Comparison of ENCODE assay signal across 8 mouse cellular contexts in the genomic region with DNA sequence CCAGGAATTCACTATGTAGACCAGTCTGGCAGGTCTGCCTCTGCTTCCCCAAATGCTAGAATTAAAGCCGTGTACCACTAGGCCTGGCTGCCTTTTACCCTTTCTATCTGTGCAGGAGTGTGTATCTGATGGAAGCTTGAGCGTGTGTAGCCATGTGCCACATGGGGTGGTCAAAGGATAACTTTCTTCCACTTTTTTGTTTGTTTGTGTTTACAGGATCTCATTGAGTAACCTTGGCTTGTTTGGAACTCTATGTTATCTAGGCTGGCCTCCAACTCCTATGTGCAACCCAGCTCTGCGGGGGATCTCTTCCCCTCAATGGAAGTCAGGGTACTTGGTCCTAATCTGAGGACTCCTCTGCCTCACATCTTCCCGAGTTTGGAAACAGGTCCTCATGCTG. TPM values are rescaled to one million over a fixed set of nuclear protein-coding genes. Genes with fewer than 3 reads are reported as not detected.
DNase-seq lines count a peak whose midpoint lies in the region; ATAC-seq and TF ChIP-seq lines count a peak whose summit lies in the region.

No protein-coding gene starts in this region.

- peak; percentile 40 for DNase-seq in cerebellum, adult 11-12 months
- DNase-seq in cerebellum, postnatal 4 days (ENCODE audit: low spot score in 2 of 2): no peak
- DNase-seq in stomach, postnatal 0 days (ENCODE audit: low spot score): no peak
- DNase-seq in thymus, postnatal 14 days: no peak
- DNase-seq in frontal cortex, postnatal 25 days (ENCODE audit: low spot score in 2 of 2): no peak

- no peak for ATAC-seq in stomach, embryonic 14.5 days (ENCODE audit: insufficient number of reproducible peaks, insufficient read depth, low FRiP score, low read depth)
- ATAC-seq in stomach, postnatal 0 days (ENCODE audit: low FRiP score, low TSS enrichment): no peak
- no peak for ATAC-seq in limb, embryonic 13.5 days (ENCODE audit: low FRiP score, low read depth)
- no peak for ATAC-seq in stomach, embryonic 16.5 days (ENCODE audit: insufficient read depth, low FRiP score)

- no peak for TF ChIP-seq EP300 in stomach, postnatal 0 days (optimal IDR thresholded peaks at IDR 0.05)

- no peak overlapping the region for H3K4me3 ChIP-seq in stomach, embryonic 14.5 days (ENCODE audit: low read depth, low read length)
- H3K4me3 ChIP-seq in stomach, postnatal 0 days (ENCODE audit: low read depth, low read length): no peak overlapping the region
- H3K4me3 ChIP-seq in limb, embryonic 13.5 days: no peak overlapping the region
- no peak overlapping the region for H3K4me3 ChIP-seq in stomach, embryonic 16.5 days (replicated peaks; ENCODE audit: low read length)

- no peaks in the 10 kb centered on the region for H3K36me3 ChIP-seq in stomach, embryonic 14.5 days (ENCODE audit: control insufficient read depth, insufficient read depth, low read length)
- no peaks in the 10 kb centered on the region for H3K36me3 ChIP-seq in stomach, postnatal 0 days (ENCODE audit: control insufficient read depth, insufficient read depth, low read length)
- H3K36me3 ChIP-seq in limb, embryonic 13.5 days: no peaks in the 10 kb centered on the region
- H3K36me3 ChIP-seq in stomach, embryonic 16.5 days (ENCODE audit: control insufficient read depth, insufficient read depth, low read length): no peaks in the 10 kb centered on the region

- peak overlapping the region; percentile 50; the same call in 1 of the 2 replicates for H3K4me2 ChIP-seq in stomach, embryonic 14.5 days (replicated peaks; ENCODE audit: low read depth, low read length)
- no peak overlapping the region for H3K4me2 ChIP-seq in stomach, postnatal 0 days (replicated peaks; ENCODE audit: low read depth)
- peak overlapping the region; percentile 84 for H3K4me2 ChIP-seq in limb, embryonic 13.5 days (replicated peaks)
- H3K4me2 ChIP-seq in stomach, embryonic 16.5 days (ENCODE audit: low read depth, low read length): 0 out of 2 replicates have a peak overlapping the region, but pooled peaks have one; percentile 72

- no peak overlapping the region for H3K9ac ChIP-seq in stomach, embryonic 14.5 days (replicated peaks; ENCODE audit: low read depth, low read length)
- H3K9ac ChIP-seq in stomach, postnatal 0 days (ENCODE audit: low read length): no peak overlapping the region
- no peak overlapping the region for H3K9ac ChIP-seq in limb, embryonic 13.5 days
- H3K9ac ChIP-seq in stomach, embryonic 16.5 days (ENCODE audit: low read length): peak overlapping the region; percentile 70; the same call in 1 of the 2 replicates

- H3K4me1 ChIP-seq in stomach, embryonic 14.5 days (ENCODE audit: control insufficient read depth, insufficient read depth, low read length): peaks cover 26% of the 10 kb centered on the region
- H3K4me1 ChIP-seq in stomach, postnatal 0 days (replicated peaks; ENCODE audit: control insufficient read depth, insufficient read depth): peaks cover 9% of the 10 kb centered on the region
- H3K4me1 ChIP-seq in limb, embryonic 13.5 days: peaks cover 34% of the 10 kb centered on the region
- peaks cover 24% of the 10 kb centered on the region for H3K4me1 ChIP-seq in stomach, embryonic 16.5 days (ENCODE audit: control insufficient read depth, insufficient read depth, low read length)

- 47% methylated on average over 4 of the region's 4 CpGs for WGBS in stomach, embryonic 14.5 days
- 46% methylated on average over 4 of the region's 4 CpGs for WGBS in stomach, postnatal 0 days
- 53% methylated on average over 4 of the region's 4 CpGs for WGBS in limb, embryonic 13.5 days
- WGBS in stomach, embryonic 16.5 days: 47% methylated on average over 4 of the region's 4 CpGs

- H3K27ac ChIP-seq in stomach, embryonic 14.5 days (ENCODE audit: low read length): no peak overlapping the region
- H3K27ac ChIP-seq in stomach, postnatal 0 days (replicated peaks): no peak overlapping the region; the same call in 1 of the 2 replicates
- no peak overlapping the region for H3K27ac ChIP-seq in limb, embryonic 13.5 days
- no peak overlapping the region for H3K27ac ChIP-seq in stomach, embryonic 16.5 days (ENCODE audit: low read length)

- no peaks in the 10 kb centered on the region for H3K27me3 ChIP-seq in stomach, embryonic 14.5 days (ENCODE audit: control insufficient read depth, insufficient read depth, low read length)
- no peaks in the 10 kb centered on the region for H3K27me3 ChIP-seq in stomach, postnatal 0 days (ENCODE audit: control insufficient read depth, insufficient read depth, low read length)
- no peaks in the 10 kb centered on the region for H3K27me3 ChIP-seq in limb, embryonic 13.5 days
- H3K27me3 ChIP-seq in stomach, embryonic 16.5 days (ENCODE audit: control insufficient read depth, insufficient read depth, low read length): no peaks in the 10 kb centered on the region

- no peaks in the 10 kb centered on the region for H3K9me3 ChIP-seq in stomach, embryonic 14.5 days (ENCODE audit: control insufficient read depth, low read depth, low read length)
- no peaks in the 10 kb centered on the region for H3K9me3 ChIP-seq in stomach, postnatal 0 days (ENCODE audit: control insufficient read depth, low read length)
- H3K9me3 ChIP-seq in limb, embryonic 13.5 days: no peaks in the 10 kb centered on the region
- no peaks in the 10 kb centered on the region for H3K9me3 ChIP-seq in stomach, embryonic 16.5 days (replicated peaks; ENCODE audit: control insufficient read depth, low read length)

- TF ChIP-seq CTCF in stomach, postnatal 0 days (IDR thresholded peaks at IDR 0.05; ENCODE audit: low read depth): no peak

RNA-seq across cellular contexts. Expression of a gene that starts 1.1 kb away (rescaled TPM):
- 67.1 and 73.3 TPM in 2 replicates for polyA plus RNA-seq in stomach, embryonic 14.5 days (2014; fragmentation: Nextera tagmentation; extraction: Ambion mirVana)
- 56.9 and 61.7 TPM in 2 replicates for polyA plus RNA-seq in stomach, postnatal 0 days (2015; fragmentation: Nextera tagmentation; extraction: Ambion mirVana)
- polyA plus RNA-seq in limb, embryonic 13.5 days (2015; fragmentation: Nextera tagmentation; extraction: Ambion mirVana): 62.7 and 68.1 TPM in 2 replicates
- 66.6 and 69.3 TPM in 2 replicates for polyA plus RNA-seq in stomach, embryonic 16.5 days (2015; fragmentation: Nextera tagmentation; extraction: Ambion mirVana)

RNA-seq across cellular contexts. Expression of a gene that starts 49.2 kb away (rescaled TPM):
- 10.7 and 13.7 TPM in 2 replicates for polyA plus RNA-seq in stomach, embryonic 14.5 days (2014; fragmentation: Nextera tagmentation; extraction: Ambion mirVana)
- 8.2 and 8.9 TPM in 2 replicates for polyA plus RNA-seq in stomach, postnatal 0 days (2015; fragmentation: Nextera tagmentation; extraction: Ambion mirVana)
- 11.9 and 14.0 TPM in 2 replicates for polyA plus RNA-seq in limb, embryonic 13.5 days (2015; fragmentation: Nextera tagmentation; extraction: Ambion mirVana)
- polyA plus RNA-seq in stomach, embryonic 16.5 days (2015; fragmentation: Nextera tagmentation; extraction: Ambion mirVana): 18.1 and 18.2 TPM in 2 replicates
